Mouse (Mus musculus) embryonic facial prominence, embryonic 14.5 days (tissue): ENCODE data around the gene Urad. TPM values are rescaled to one million over a fixed set of nuclear protein-coding genes. Genes with fewer than 3 reads are reported as not detected.

ENCODE experiments used
- ATAC-seq: fragments of 200-750 bp; cut with Nextera tagmentation; 2 replicates; pipeline ENCODE4 v1.8.0; 2017; ENCODE audit warnings: low read depth, moderate number of reproducible peaks, moderate TSS enrichment
- DNase-seq: peaks from one replicate; pipeline ENCODE4 v3.0.0-alpha.2; 2015; ENCODE audit warnings: low spot score
- H3K27ac ChIP-seq: fragments of 300-500 bp; sonication (generic); replicated peaks from 2 replicates; pipeline ENCODE4 v1.5.1; 2014; ENCODE audit warnings: low read depth, mild to moderate bottlenecking, low read length, moderate library complexity
- H3K27me3 ChIP-seq: fragments of 300-500 bp; sonication (generic); replicated peaks from 2 replicates; pipeline ENCODE4 v1.6.1; 2014; ENCODE audit warnings: low read length; ENCODE audit not compliant: control insufficient read depth, insufficient read depth
- H3K36me3 ChIP-seq: fragments of 300-500 bp; sonication (generic); 2 replicates; pipeline ENCODE4 v1.6.1; 2014; ENCODE audit warnings: low read length, mixed read lengths; ENCODE audit not compliant: control insufficient read depth, insufficient read depth
- H3K4me1 ChIP-seq: fragments of 300-500 bp; sonication (generic); 2 replicates; pipeline ENCODE4 v1.6.1; 2014; ENCODE audit warnings: antibody characterized with exemption, low read length; ENCODE audit not compliant: control insufficient read depth, insufficient read depth
- H3K4me2 ChIP-seq: fragments of 300-500 bp; sonication (generic); 2 replicates; pipeline ENCODE4 v1.6.1; 2014; ENCODE audit warnings: low read depth, mild to moderate bottlenecking, low read length, moderate library complexity, mixed read lengths
- H3K4me3 ChIP-seq: fragments of 300-500 bp; sonication (generic); 2 replicates; pipeline ENCODE4 v1.5.1; 2014; ENCODE audit warnings: low read depth, mild to moderate bottlenecking, low read length
- H3K9ac ChIP-seq: fragments of 300-500 bp; sonication (generic); 2 replicates; pipeline ENCODE4 v1.6.1; 2014; ENCODE audit warnings: low read depth, mild to moderate bottlenecking, low read length, moderate library complexity, mixed read lengths
- H3K9me3 ChIP-seq: fragments of 300-500 bp; sonication (generic); 2 replicates; pipeline ENCODE4 v1.6.1; 2016; ENCODE audit warnings: low read length; ENCODE audit not compliant: control insufficient read depth
- WGBS: fragments of 180-500 bp; shearing (Covaris S2); extraction: QIAGEN DNeasy Blood & Tissue Kit; methylation state at CpG from one replicate; pipeline ENCODE4 v1.1.7; 2014; 5-methylcytosine and 5-hydroxymethylcytosine counted together
- polyA plus RNA-seq: library from polyadenylated mRNA; unstranded; fragments of >200 nt; fragmentation: Nextera tagmentation; extraction: Ambion mirVana; gene quantifications from 2 replicates; pipeline ENCODE4 v1.2.1, GENCODE M21; 2014

The Urad gene
- polyA plus RNA-seq, 1 experiment from 2014 or later, result not detected

DNA sequence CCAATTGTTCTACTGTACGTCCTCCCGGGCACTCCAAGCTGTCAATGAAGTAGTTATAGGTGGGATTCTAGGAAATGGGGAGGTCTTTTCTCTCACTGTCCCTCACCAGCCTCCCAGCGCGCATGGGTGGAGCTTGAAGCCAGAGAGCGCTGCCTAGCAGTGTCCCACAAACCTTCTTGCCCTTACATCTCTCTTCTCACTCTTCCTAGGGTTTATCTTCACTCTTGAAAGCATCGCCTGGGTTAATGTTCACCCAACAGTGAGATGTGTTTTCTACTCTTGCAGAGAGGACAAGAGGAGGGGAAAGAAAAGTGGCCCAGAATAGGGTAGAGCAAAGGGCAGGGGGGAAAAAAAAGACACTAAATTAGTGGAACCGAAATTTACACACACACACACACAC is 4.9 kb downstream of the Urad start:
- Histone ChIP-seq H3K36me3 (no peaks in the 10 kb centered on the region), H3K9me3 (no peaks in the 10 kb centered on the region), H3K4me3 (no peak overlapping the region), H3K27me3 (peaks cover 88% of the 10 kb centered on the region), H3K4me1 (no peaks in the 10 kb centered on the region), H3K27ac (no peak overlapping the region), H3K4me2 (no peak overlapping the region), H3K9ac (no peak overlapping the region)
- ATAC-seq (no peak), DNase-seq (no peak)
- 5% methylated on average over 7 of the region's 7 CpGs for WGBS

DNA sequence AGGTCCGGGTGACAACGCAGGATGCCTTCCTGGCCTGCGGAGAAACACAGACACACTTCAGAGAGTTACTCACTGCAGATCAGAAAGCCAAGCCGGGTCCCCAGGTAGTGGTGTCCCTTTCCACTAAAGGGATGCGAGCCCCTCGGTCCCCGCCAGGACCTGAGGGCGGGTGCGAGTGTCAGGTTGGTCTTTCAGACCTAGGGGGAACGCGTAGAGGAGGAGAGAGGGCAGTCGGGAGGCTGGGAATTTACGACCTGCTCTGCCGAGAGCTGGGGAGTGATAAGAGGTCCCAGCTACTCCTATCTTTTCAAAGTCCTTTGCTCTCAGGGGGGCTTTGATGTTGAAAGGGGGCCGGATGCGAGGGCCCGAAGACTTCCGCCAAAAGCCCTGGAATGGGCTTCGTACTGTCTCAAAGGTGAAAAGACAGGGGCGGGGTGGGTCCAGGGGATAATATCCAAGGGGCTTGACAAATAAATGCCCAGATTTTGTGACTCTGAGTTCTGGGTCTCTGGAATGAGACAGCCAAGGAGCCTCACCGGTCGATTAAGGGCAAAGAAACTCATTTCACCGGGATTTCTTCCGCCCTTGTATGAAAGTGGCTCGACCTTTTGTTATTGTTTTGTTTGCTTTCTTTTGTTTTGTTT is 6.7 kb downstream of the Urad start:
- Histone ChIP-seq H3K27me3 (peaks cover 94% of the 10 kb centered on the region), H3K36me3 (no peaks in the 10 kb centered on the region), H3K27ac (no peak overlapping the region), H3K4me1 (no peaks in the 10 kb centered on the region), H3K9ac (no peak overlapping the region), H3K9me3 (no peaks in the 10 kb centered on the region), H3K4me2 (no peak overlapping the region), H3K4me3 (no peak overlapping the region)
- under 1% methylated on average over 24 of the region's 25 CpGs for WGBS
- DNase-seq (no peak), ATAC-seq (no peak)

DNA sequence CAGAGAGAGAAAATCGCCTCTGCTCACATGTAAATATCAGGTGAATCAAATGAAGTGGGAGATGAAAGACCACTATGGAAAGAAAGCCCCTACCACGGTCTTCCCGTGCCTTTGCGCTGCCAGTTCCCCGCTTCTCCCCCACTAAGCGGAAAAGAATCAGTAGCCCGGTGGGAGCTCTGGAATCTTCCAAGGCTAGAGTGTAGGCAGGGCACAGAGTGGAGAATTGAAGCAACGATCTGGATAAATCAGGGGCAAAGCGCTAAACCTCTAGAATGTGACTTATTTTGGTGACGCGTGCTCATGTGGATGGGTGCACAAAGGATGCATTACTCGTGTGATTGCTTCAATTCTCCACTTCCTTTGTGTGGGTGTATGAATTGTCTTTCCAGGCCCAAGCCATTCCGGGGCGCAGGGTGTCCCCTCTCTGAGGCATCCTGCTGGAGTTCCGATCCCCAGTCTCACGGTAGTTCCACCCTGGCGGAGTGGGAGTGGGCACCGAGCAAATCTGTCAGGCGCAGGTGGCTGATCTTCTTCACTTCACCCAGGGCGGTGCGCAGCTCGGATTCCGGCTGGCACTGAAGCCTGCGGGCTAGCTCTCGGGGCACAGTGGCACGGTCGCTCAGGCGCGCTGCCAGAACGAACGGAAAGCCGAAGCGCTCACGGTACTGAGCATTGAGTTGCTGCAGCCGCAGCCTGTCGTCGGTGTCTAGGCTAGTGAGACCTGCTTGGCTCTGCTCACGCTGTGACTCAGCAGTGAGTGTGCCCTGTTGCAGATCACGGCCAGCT is 7.4 kb downstream of the Urad start:
- Histone ChIP-seq H3K4me2 (no peak overlapping the region), H3K4me1 (no peaks in the 10 kb centered on the region), H3K27ac (no peak overlapping the region), H3K27me3 (peaks cover 95% of the 10 kb centered on the region), H3K4me3 (no peak overlapping the region), H3K36me3 (no peaks in the 10 kb centered on the region), H3K9ac (no peak overlapping the region), H3K9me3 (no peaks in the 10 kb centered on the region)
- ATAC-seq (peak; percentile 38; the same call in 1 of the 2 replicates), DNase-seq (no peak)
- 2% methylated on average over 33 of the region's 39 CpGs for WGBS

DNA sequence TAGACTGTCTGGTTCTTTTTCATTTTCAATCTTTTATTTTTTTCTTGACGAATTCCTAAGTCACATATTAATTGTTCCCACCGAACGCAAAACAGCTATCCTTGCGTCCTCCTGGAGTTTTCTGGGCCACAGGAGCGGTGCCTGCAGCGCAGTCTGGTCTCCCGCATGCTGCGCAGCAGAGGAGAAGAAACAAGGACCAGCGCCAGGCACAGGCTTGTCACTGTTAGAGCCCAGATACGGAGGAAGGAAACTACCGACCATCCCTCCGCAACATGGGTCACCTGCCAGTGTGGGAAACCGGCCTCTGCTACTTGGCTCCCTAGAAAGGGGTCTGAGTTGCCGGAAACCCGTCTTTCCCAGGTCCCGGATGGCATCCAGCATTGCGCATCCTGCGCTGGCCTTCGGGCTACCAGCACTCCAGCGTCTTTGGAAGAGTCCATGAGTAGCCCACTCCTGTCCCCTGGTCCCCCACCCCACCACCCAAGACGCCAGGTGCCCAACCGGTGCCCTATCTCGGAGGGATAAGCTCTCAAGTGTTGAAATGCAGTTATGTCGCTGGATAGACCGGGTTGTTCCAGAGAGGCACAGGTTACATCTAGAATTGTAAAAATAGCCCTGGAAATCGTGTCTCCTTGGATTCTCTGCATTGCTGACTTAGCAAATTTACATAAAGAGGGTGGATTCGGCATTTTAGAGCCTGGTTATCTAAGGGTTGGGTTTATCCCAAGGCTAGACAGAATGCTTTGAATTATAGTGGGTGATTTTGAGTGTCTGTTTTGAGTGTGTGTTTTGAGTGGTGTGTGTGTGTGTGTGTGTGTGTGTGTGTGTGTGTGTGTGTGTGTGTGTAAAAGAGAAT is 9.2 kb downstream of the Urad start:
- no peaks in the 10 kb centered on the region for H3K36me3 ChIP-seq
- no peak overlapping the region for H3K4me2 ChIP-seq
- 1% methylated on average over 27 of the region's 27 CpGs for WGBS
- DNase-seq, result no peak
- H3K27me3 ChIP-seq, result peaks cover 100% of the 10 kb centered on the region
- no peak overlapping the region for H3K9ac ChIP-seq
- H3K9me3 ChIP-seq, result no peaks in the 10 kb centered on the region
- no peak overlapping the region for H3K27ac ChIP-seq
- H3K4me3 ChIP-seq, result no peak overlapping the region
- no peaks in the 10 kb centered on the region for H3K4me1 ChIP-seq
- no peak for ATAC-seq

DNA sequence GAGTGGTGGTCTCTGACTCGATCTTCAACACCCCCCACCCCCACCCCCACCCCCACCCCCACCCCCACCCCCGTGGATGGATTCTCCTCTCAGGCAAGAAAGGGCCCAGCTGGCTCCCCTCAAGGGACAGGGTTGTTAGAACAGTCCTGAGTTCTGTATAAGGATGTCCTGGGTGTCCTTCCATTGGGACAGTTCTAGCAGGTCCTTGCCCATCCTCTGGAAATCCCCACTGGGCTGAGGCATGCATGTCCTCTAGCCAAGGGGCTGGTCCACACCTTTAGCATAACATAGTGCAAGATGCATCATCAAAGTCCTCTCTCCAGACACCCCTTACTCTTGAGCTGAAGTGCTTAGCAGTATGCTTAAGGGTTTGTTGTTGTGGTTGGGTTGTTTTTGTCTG is 12.5 kb downstream of the Urad start:
- no peak for DNase-seq
- Histone ChIP-seq H3K9me3 (no peaks in the 10 kb centered on the region), H3K4me1 (no peaks in the 10 kb centered on the region), H3K27me3 (peaks cover 100% of the 10 kb centered on the region), H3K9ac (no peak overlapping the region), H3K27ac (no peak overlapping the region), H3K36me3 (no peaks in the 10 kb centered on the region), H3K4me3 (no peak overlapping the region), H3K4me2 (no peak overlapping the region)
- no peak for ATAC-seq
- no CpG with 5 or more reads among the region's 2 CpGs for WGBS

DNA sequence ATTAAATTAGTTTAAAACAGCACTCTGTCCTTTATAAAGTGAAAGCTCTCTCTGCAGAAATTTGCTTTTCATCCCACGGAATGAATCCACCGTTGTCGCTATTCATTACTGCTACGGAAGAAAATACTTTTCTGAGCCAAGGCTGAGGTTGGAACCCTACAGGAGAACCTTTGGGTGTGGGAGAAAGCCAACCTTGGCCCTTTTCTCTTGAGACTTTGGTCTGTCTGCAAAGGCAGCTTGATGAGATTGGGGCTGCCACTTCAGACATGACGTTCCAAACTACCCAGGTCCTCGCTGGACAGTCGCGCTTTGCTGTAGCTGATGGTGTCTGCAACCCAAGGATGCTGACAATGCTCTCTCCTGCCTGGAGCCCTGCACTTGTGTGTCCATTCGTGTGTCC is 13.8 kb downstream of the Urad start:
- WGBS, result 7% methylated on average over 9 of the region's 9 CpGs
- no peak overlapping the region for H3K9ac ChIP-seq
- no peaks in the 10 kb centered on the region for H3K9me3 ChIP-seq
- no peaks in the 10 kb centered on the region for H3K36me3 ChIP-seq
- H3K4me2 ChIP-seq, result no peak overlapping the region
- H3K27me3 ChIP-seq, result peaks cover 100% of the 10 kb centered on the region
- no peak for ATAC-seq
- DNase-seq, result no peak
- H3K27ac ChIP-seq, result no peak overlapping the region
- H3K4me1 ChIP-seq, result no peaks in the 10 kb centered on the region
- no peak overlapping the region for H3K4me3 ChIP-seq

DNA sequence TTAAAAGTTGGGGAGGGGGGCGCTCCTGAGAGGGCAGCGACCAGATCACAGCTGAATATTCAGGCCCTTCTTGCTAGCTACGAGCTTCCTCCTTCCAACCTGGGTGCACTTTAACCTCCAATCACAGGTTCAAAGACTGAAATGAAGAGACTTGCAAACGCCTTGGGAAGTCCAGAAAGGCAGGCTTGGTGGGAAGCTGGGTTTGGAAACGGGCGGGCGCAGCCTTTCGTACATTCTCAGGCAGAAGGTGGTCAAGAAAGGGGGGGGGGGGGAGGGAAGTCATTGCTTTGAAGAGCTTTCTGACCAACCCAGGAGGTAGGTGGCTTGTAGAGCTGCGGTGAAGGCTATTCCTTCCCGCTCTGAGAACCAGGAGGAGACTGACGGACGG is 14.8 kb downstream of the Urad start:
- Histone ChIP-seq H3K9me3 (no peaks in the 10 kb centered on the region), H3K4me3 (0 out of 2 replicates have a peak overlapping the region, but pooled peaks have one; percentile 18), H3K9ac (no peak overlapping the region), H3K4me2 (no peak overlapping the region), H3K27ac (no peak overlapping the region), H3K36me3 (no peaks in the 10 kb centered on the region), H3K4me1 (no peaks in the 10 kb centered on the region), H3K27me3 (peaks cover 100% of the 10 kb centered on the region)
- no peak for ATAC-seq
- 2% methylated on average over 12 of the region's 12 CpGs for WGBS
- no peak for DNase-seq

DNA sequence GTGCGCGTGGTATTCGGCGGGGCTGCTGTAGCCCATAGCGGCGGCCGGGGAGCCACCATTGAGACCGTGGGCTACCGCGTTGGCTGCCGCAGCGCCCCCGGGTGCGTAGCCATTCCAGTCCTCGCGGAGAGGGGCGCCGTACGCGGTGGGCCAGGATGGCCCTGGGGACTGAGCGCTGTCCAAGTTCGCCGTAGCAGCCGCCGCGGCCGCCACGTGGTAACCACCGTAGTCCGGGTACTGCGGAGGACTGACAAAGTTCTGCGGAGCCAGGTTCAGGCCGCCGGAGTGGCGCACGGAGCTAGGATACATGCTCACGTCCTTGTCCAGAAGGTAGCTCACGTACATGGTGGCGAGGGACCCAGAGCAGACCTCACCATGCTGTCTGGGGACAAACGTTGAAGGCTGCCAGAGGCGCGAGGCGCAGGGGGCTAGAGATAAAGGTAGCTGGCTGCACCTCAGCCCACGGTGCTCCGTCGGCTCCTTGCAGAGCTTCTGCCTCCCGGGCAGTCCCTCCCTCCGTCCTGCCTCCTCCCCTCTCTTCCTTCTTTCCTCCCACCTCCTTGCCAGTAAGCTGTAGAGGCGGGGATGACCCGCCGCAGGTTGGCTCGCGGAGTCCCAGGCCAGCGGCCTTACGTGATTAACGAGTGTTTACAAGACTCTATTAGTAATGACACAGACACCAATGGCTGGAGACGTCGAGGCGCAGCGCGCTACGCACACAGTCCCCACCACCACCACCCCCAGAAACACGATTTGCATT is 15.4 kb downstream of the Urad start, which contains the start of gene Cdx2:
Cdx2 (minus strand) TSS at position 633 of the 760 bp plus-strand sequence.
- under 1% methylated on average over 47 of the region's 63 CpGs for WGBS
- ATAC-seq (no peak), DNase-seq (no peak)
- no peaks in the 10 kb centered on the region for H3K9me3 ChIP-seq
- no peak within 1 kb of the TSS for H3K27ac ChIP-seq
- no peaks in the 10 kb centered on the region for H3K4me1 ChIP-seq
- H3K36me3 ChIP-seq, result no peaks in the 10 kb centered on the region
- no peak within 1 kb of the TSS for H3K9ac ChIP-seq
- H3K27me3 ChIP-seq, result peaks cover 100% of the 10 kb centered on the region
- H3K4me2 ChIP-seq, result peak within 1 kb of the TSS; percentile 12; the same call in 1 of the 2 replicates
- H3K4me3 ChIP-seq, result peak within 1 kb of the TSS; percentile 18
